Mouse (Mus musculus) bone marrow, adult 2 months (tissue): ENCODE data around the gene Gm20390. TPM values are rescaled to one million over a fixed set of nuclear protein-coding genes. Genes with fewer than 3 reads are reported as not detected.
"Not testable (repeated sequence)": the region's sequence is repeated elsewhere in the genome, so short reads cannot be mapped to it uniquely, and the experiment has no call there.

Experiments
- H3K27ac ChIP-seq: fragments of 200-500 bp; 2 replicates; pipeline ENCODE4 v1.5.1; 2012; ENCODE audit warnings: low read depth, mild to moderate bottlenecking, control low read depth, inconsistent platforms, low read length; ENCODE audit not compliant: control insufficient read depth, poor library complexity, insufficient read depth
- H3K4me1 ChIP-seq: fragments of 200-500 bp; 2 replicates; pipeline ENCODE4 v1.6.1; 2011; ENCODE audit warnings: low read length; ENCODE audit not compliant: control insufficient read depth, insufficient read depth
- H3K4me3 ChIP-seq: fragments of 200-500 bp; replicated peaks from 2 replicates; pipeline ENCODE3; 2011; ENCODE audit warnings: mild to moderate bottlenecking, low read depth, low read length, control low read depth; ENCODE audit not compliant: control insufficient read depth
- CTCF ChIP-seq: fragments of 200-500 bp; IDR thresholded peaks from 2 replicates; pipeline ENCODE4 v1.5.1; 2011; ENCODE audit warnings: low read length, control low read depth; ENCODE audit not compliant: control insufficient read depth, insufficient read depth
- POLR2A ChIP-seq: fragments of 200-500 bp; IDR thresholded peaks from 2 replicates; pipeline ENCODE4 v1.6.1; 2011; ENCODE audit warnings: low read depth, mild to moderate bottlenecking, control low read depth, low read length, borderline replicate concordance; ENCODE audit not compliant: control insufficient read depth
- WGBS: fragments of 180-500 bp; shearing (Covaris S2); methylation state at CpG from one replicate; pipeline ENCODE4 v1.1.7; 2018; 5-methylcytosine and 5-hydroxymethylcytosine counted together
- polyA plus RNA-seq: library from polyadenylated mRNA; stranded (reverse); fragments of >200 nt; gene quantifications from 2 replicates; pipeline ENCODE4 v1.2.4, GENCODE M21; 2011; ENCODE audit warnings: low replicate concordance; ENCODE audit not compliant: missing spikeins, insufficient read depth, insufficient read length

Gm20390 gene
- polyA plus RNA-seq, 1 experiment = 29.3 TPM

DNA sequence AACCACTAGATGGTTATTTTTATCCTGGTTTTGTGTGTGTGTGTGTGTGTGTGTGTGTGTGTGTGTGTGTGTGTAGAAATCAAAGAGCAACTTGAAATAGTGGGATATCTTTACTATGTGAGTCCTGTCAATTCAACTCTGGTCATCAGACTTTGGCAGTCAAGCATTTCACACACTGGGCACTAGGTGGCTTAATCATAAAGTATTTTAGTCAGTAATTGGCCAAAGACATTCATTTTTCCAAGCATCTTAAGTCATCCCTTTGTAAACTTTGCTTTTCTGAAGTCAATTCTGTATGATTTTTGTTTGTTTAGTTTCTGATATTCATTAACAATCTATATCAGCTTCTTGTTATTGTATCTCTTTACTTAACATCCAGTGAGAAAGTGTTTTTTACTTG, 39.0 kb downstream of the Gm20390 start:
- Histone ChIP-seq H3K27ac (no peak overlapping the region), H3K4me1 (no peaks in the 10 kb centered on the region), H3K4me3 (no peak overlapping the region)
- TF ChIP-seq CTCF = no peak
- no peak for TF ChIP-seq POLR2A

DNA sequence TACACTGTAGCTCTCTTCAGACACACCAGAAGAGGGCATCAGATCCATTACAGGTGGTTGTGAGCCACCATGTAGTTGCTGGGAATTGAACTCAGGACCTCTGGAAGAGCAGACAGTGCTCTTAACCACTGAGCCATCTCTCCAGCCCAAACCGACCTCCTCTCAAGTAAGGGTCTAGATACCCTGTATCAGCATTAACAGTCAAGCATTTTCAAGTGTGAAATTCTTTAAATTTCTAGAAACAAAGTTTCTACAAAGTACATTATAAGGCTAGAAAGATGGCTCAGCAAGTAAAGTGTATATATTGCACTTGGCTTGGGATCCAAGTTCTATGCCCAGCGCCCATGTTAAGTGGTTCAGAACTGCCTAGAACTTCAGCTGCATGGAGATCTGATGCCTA, 53.1 kb downstream of the Gm20390 start:
- not testable (repeated sequence) for H3K4me3 ChIP-seq, H3K4me1 ChIP-seq, H3K27ac ChIP-seq
- WGBS = 90% methylated on average over 2 of the region's 2 CpGs

DNA sequence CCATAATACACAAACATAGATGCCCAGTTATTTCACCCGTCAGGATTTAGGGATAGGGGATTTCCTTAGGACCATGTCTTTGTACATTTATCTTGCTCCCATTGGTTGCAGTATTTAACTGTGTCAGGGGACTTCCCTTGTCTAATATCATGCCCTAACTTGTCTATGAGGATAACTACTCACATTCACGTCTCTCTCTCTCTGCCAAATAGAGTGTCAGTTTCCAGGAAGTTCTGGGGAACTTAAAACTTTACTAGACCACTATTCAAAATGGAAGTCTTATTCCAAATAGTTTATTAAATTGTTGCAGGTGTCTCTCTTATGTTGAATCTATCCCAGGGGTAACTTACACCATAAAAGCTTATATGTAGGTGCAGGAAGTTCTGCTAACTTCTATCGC, 56.5 kb downstream of the Gm20390 start:
- WGBS = 91% methylated on average over 3 of the region's 3 CpGs
- TF ChIP-seq CTCF (no peak), POLR2A (no peak)
- H3K4me1 ChIP-seq = no peaks in the 10 kb centered on the region

DNA sequence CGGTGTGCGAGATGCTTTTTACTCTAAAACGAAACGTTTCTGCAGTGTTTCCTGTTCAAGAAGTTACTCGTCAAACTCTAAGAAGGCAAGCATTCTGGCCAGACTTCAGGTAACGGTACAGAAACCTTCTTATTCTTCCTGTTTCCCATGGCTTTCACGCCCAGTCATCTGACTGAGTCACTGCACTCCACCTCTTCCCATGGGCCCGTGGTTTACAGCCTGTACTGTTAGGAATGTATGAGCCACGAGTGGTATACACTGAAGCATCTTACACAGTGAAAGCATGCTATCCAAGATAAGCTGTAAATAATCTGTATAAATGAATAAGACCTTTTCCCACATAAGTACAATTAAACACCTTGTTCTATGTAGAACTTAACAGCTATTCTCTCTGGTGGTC, 59.3 kb downstream of the Gm20390 start:
- Histone ChIP-seq H3K4me1 (no peaks in the 10 kb centered on the region), H3K4me3 (no peak overlapping the region), H3K27ac (no peak overlapping the region)
- TF ChIP-seq POLR2A = no peak
- TF ChIP-seq CTCF = no peak
- 65% methylated on average over 9 of the region's 9 CpGs for WGBS

More for the DNA sequence above, 56.5 kb downstream of the Gm20390 start:
- Histone ChIP-seq H3K27ac (no peak overlapping the region), H3K4me3 (no peak overlapping the region)

DNA sequence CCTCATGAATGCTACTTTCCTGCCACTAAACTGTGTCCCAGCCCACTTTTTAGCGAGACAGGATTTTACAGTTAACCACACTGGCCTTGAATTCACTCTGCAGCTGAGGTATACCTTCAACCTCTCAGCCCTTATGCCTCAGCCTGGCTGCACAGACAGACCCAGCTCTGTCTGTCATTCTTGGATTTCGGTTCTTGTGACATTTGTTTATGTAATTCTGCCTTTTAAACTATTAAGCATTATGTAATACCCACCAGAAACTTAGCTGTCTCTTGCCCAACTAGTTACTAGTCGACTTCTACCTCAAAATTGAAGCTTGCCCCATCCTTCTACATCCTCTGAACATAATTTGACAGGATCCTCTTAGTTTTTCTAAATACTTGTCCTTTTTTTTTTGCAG, 60.3 kb downstream of the Gm20390 start:
- no peak overlapping the region for H3K27ac ChIP-seq
- no peak for TF ChIP-seq POLR2A
- no peak for TF ChIP-seq CTCF
- 42% methylated on average over 3 of the region's 3 CpGs for WGBS
- no peak overlapping the region for H3K4me3 ChIP-seq
- no peaks in the 10 kb centered on the region for H3K4me1 ChIP-seq

DNA sequence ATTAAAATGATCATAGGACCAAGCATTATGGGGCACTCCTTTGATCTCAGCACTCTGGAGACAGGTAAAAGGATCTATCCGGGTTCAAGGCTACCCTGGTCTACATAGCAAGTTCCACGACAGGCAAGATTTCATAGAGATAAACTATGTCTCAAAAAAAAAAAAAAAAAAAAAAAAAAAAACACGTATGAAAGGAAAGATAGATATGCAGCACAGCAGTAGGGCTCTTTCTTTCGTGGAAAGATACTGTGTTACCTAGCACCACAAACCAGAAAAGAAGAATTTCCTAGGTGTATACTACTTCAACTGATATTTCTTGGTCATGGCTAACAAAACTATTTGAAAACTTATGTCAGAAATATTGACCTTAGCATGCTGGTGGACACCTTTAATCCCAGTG, 61.3 kb downstream of the Gm20390 start:
- WGBS = 65% methylated on average over 4 of the region's 4 CpGs
- no peak overlapping the region for H3K4me3 ChIP-seq
- H3K4me1 ChIP-seq = no peaks in the 10 kb centered on the region
- TF ChIP-seq POLR2A = no peak
- TF ChIP-seq CTCF = no peak
- no peak overlapping the region for H3K27ac ChIP-seq

Other genes starting within 250 kb of the Gm20390 start
- 7.9 and 16.7 TPM in 2 replicates for gene Utp18, start 82.5 kb downstream of the Gm20390 start, polyA plus RNA-seq
- gene Mbtd1, start 82.4 kb downstream of the Gm20390 start, polyA plus RNA-seq = 9.4 and 20.3 TPM in 2 replicates
- gene Nme2, start 12.0 kb downstream of the Gm20390 start, polyA plus RNA-seq = 47.5 and 121 TPM in 2 replicates
- 70.1 and 89.9 TPM in 2 replicates for gene Nme1, start 228 bp upstream of the Gm20390 start, polyA plus RNA-seq
- gene Spag9, start 27.8 kb upstream of the Gm20390 start, polyA plus RNA-seq = 8.6 and 22.7 TPM in 2 replicates
- 3.3 and 6.4 TPM in 2 replicates for gene Tob1, start 243.2 kb upstream of the Gm20390 start, polyA plus RNA-seq